Comparison of ENCODE assay signal across 7 mouse cellular contexts in the genomic region with DNA sequence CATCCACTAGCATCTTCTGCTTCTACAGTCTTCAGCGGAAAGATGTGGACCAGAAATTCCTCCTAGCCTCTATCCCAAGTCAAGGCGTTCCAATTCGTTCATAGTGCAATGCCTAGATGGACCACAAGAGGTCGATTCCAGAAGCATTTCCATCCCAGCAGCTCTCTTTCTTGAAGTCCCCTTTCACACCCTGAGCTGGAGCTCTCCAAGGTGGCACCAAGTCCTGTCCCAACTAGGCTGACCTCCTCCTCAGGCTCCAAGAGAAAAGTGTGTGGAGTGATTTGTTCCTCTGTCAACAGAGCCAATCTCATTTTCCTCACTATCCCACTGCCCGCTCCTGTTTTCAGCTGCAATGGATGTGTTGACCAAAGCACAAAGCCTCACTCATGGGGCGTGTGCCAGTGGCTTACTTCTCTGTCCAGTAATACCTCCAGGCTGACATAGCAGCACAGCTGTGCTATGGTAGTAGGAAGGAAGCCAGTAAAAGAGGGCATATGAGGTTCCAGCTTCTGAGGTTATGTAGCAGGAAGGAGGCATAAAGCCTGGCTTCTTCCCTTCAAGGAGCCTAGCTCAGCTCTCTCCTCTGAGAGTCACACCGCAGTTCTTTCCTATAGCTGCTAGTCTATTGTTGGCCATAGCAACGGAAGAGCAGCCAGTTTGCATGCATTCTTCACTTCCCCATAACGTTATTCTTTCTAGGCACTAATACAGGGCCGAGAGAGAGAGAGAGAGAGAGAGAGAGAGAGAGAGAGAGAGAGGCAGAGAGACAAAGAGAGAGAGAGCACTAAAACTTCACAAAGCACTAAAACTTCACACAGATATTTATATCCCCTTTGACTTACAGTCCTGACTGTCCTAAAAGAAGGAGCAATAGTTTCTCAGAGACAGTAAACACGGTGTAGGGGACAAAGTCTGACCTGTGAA. TPM values are rescaled to one million over a fixed set of nuclear protein-coding genes. Genes with fewer than 3 reads are reported as not detected.
DNase-seq lines count a peak whose midpoint lies in the region; ATAC-seq and TF ChIP-seq lines count a peak whose summit lies in the region.

No protein-coding gene starts in this region.

- no peaks in the 10 kb centered on the region for H3K36me3 ChIP-seq in embryonic facial prominence, embryonic 14.5 days (ENCODE audit: control insufficient read depth, insufficient read depth, low read length)
- 0 out of 2 replicates have a peak, but pooled peaks cover 3% of the 10 kb centered on the region for H3K36me3 ChIP-seq in liver, embryonic 15.5 days (replicated peaks)

- peak; percentile 39; the same call in 1 of the 2 replicates for TF ChIP-seq CTCF in bone marrow macrophage, adult 2 months (IDR thresholded peaks at IDR 0.05; ENCODE audit: low read depth, low read length)

- peaks cover 10% of the 10 kb centered on the region for H3K4me1 ChIP-seq in bone marrow macrophage, adult 2 months (ENCODE audit: control insufficient read depth, insufficient read depth, low read length)
- peaks cover 4% of the 10 kb centered on the region; the same call in 1 of the 2 replicates for H3K4me1 ChIP-seq in embryonic facial prominence, embryonic 14.5 days (ENCODE audit: control insufficient read depth, insufficient read depth, low read length)
- peaks cover 28% of the 10 kb centered on the region for H3K4me1 ChIP-seq in liver, embryonic 15.5 days (replicated peaks)

- WGBS in embryonic facial prominence, embryonic 14.5 days = 38% methylated on average over 11 of the region's 11 CpGs
- 24% methylated on average over 11 of the region's 11 CpGs for WGBS in liver, embryonic 15.5 days (ENCODE audit: insufficient replicate concordance)

- no peak for ATAC-seq in embryonic facial prominence, embryonic 14.5 days (ENCODE audit: low read depth)
- no peak for ATAC-seq in liver, embryonic 15.5 days (ENCODE audit: insufficient read depth)

- H3K9me3 ChIP-seq in embryonic facial prominence, embryonic 14.5 days (ENCODE audit: control insufficient read depth, low read length) = no peaks in the 10 kb centered on the region
- no peaks in the 10 kb centered on the region for H3K9me3 ChIP-seq in liver, embryonic 15.5 days (replicated peaks)

- H3K9ac ChIP-seq in embryonic facial prominence, embryonic 14.5 days (ENCODE audit: low read depth, low read length) = no peak overlapping the region
- no peak overlapping the region for H3K9ac ChIP-seq in liver, embryonic 15.5 days

- H3K4me3 ChIP-seq in bone marrow macrophage, adult 2 months (ENCODE audit: insufficient read depth, low read length) = no peak overlapping the region
- no peak overlapping the region for H3K4me3 ChIP-seq in embryonic facial prominence, embryonic 14.5 days (ENCODE audit: low read depth, low read length)
- H3K4me3 ChIP-seq in liver, embryonic 15.5 days (replicated peaks) = peak overlapping the region; percentile 100

- no peak for TF ChIP-seq POLR2A in bone marrow macrophage, adult 2 months (IDR thresholded peaks at IDR 0.05; ENCODE audit: borderline replicate concordance, low read depth, low read length)

- H3K27ac ChIP-seq in bone marrow macrophage, adult 2 months (ENCODE audit: insufficient read depth, low read depth, low read length) = peak overlapping the region; percentile 41
- no peak overlapping the region for H3K27ac ChIP-seq in embryonic facial prominence, embryonic 14.5 days (replicated peaks; ENCODE audit: low read depth, low read length)
- 0 out of 2 replicates have a peak overlapping the region, but pooled peaks have one; percentile 29 for H3K27ac ChIP-seq in liver, embryonic 15.5 days (replicated peaks)

- peaks cover 15% of the 10 kb centered on the region for H3K27me3 ChIP-seq in embryonic facial prominence, embryonic 14.5 days (replicated peaks; ENCODE audit: control insufficient read depth, insufficient read depth, low read length)
- H3K27me3 ChIP-seq in liver, embryonic 15.5 days = peaks cover 34% of the 10 kb centered on the region

- no peak overlapping the region for H3K4me2 ChIP-seq in embryonic facial prominence, embryonic 14.5 days (ENCODE audit: low read depth, low read length)
- peak overlapping the region; percentile 90 for H3K4me2 ChIP-seq in liver, embryonic 15.5 days

- DNase-seq in right cerebral cortex, adult 2 months (ENCODE audit: low spot score in 2 of 2) = peak; percentile 70 to 76
- DNase-seq in right cerebral cortex, postnatal 25 days = no peak
- peak; percentile 80 for DNase-seq in embryonic facial prominence, embryonic 14.5 days (ENCODE audit: low spot score)
- DNase-seq in kidney, adult 8-10 months = peak; percentile 57 to 77
- DNase-seq in retina, postnatal 1 day = peak; percentile 80

RNA-seq across cellular contexts. Expression of a gene that starts 2.0 kb away (rescaled TPM):
- 42.5 and 47.8 TPM in 2 replicates for polyA plus RNA-seq in bone marrow macrophage, adult 2 months (2012; ENCODE audit: insufficient read depth, insufficient read length, missing spikeins)
- polyA plus RNA-seq in embryonic facial prominence, embryonic 14.5 days (2014; fragmentation: Nextera tagmentation; extraction: Ambion mirVana) = 15.0 and 17.0 TPM in 2 replicates
- polyA plus RNA-seq in liver, embryonic 15.5 days (2015; fragmentation: Nextera tagmentation; extraction: Ambion mirVana) = 5.5 and 8.5 TPM in 2 replicates

RNA-seq across cellular contexts. Expression of a gene that starts 49.9 kb away (rescaled TPM):
- 0.24 TPM in 1 of 2 replicates, not detected in the other for polyA plus RNA-seq in bone marrow macrophage, adult 2 months (2012; ENCODE audit: insufficient read depth, insufficient read length, missing spikeins)
- 1.4 and 1.8 TPM in 2 replicates for polyA plus RNA-seq in embryonic facial prominence, embryonic 14.5 days (2014; fragmentation: Nextera tagmentation; extraction: Ambion mirVana)
- polyA plus RNA-seq in liver, embryonic 15.5 days (2015; fragmentation: Nextera tagmentation; extraction: Ambion mirVana) = 0.05 and 0.16 TPM in 2 replicates

RNA-seq across cellular contexts. Expression of a gene that starts 51.5 kb away (rescaled TPM):
- 2.8 and 3.5 TPM in 2 replicates for polyA plus RNA-seq in bone marrow macrophage, adult 2 months (2012; ENCODE audit: insufficient read depth, insufficient read length, missing spikeins)
- polyA plus RNA-seq in embryonic facial prominence, embryonic 14.5 days (2014; fragmentation: Nextera tagmentation; extraction: Ambion mirVana) = 19.1 and 21.7 TPM in 2 replicates
- 14.9 and 16.3 TPM in 2 replicates for polyA plus RNA-seq in liver, embryonic 15.5 days (2015; fragmentation: Nextera tagmentation; extraction: Ambion mirVana)

RNA-seq across cellular contexts. Expression of a gene that starts 57.2 kb away (rescaled TPM):
- polyA plus RNA-seq in bone marrow macrophage, adult 2 months (2012; ENCODE audit: insufficient read depth, insufficient read length, missing spikeins) = 59.0 and 64.0 TPM in 2 replicates
- 59.9 and 61.0 TPM in 2 replicates for polyA plus RNA-seq in embryonic facial prominence, embryonic 14.5 days (2014; fragmentation: Nextera tagmentation; extraction: Ambion mirVana)
- 25.1 and 27.3 TPM in 2 replicates for polyA plus RNA-seq in liver, embryonic 15.5 days (2015; fragmentation: Nextera tagmentation; extraction: Ambion mirVana)
